Mouse (Mus musculus) layer of hippocampus, adult 18-20 months (tissue): Measurements from ENCODE around the gene Stx1b. TPM values are rescaled to one million over a fixed set of nuclear protein-coding genes. Genes with fewer than 3 reads are reported as not detected.
A peak's percentile ranks its signal among the peaks of the same experiment; 100 is the strongest.
"Not testable (repeated sequence)": the region's sequence is repeated elsewhere in the genome, so short reads cannot be mapped to it uniquely, and the experiment has no call there.

Source experiments
- DNase-seq, 2 experiments: peaks; one replicate each; pipeline ENCODE4 v3.0.0; 2022; ENCODE audit warnings: low spot score in 2 of 2
- total RNA-seq, 2 experiments: library from RNA; stranded (reverse); gene quantifications; 2 replicates each; pipeline ENCODE4 v1.2.3; 2021

The Stx1b gene
- total RNA-seq, 2 experiments from 2014 or later: 335 to 338 TPM

GRCm38 (mm10) chr7:127777474-127778266 lies 46.7 kb downstream of the Stx1b start:
- DNase-seq: peak in 1 of 2 experiments; percentile 34

DNA sequence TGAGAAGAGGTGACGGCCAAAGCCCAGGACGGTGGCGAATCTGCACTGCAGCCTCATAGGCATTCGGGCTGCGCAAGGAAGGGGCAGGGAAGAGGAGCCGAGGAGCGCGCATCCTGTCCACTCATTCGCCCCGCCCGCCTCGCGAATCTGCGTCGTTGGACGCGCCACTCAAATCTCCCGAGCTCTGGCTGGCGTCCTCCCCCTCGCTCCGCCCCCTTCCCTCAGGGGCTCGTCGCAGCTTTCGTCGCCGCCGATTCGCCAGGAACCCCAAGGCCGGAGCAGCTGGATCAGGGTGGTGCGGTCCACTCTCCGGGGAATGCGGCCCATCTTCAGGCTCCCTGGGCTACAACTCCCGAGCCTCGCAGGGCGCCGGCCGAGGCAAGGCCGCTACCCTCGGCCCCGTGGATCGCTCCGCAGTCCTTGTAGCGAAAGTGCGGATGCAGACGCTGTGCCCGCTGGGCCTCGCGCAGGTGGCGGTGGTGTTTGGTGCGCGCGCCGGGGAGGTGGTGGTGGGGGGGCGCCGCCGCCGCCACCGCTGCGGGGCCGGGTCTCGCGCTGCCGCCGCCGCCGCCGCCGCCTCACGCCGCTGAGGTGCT lies 47.4 kb downstream of the Stx1b start:
- peak; percentile 96 to 97 for DNase-seq

DNA sequence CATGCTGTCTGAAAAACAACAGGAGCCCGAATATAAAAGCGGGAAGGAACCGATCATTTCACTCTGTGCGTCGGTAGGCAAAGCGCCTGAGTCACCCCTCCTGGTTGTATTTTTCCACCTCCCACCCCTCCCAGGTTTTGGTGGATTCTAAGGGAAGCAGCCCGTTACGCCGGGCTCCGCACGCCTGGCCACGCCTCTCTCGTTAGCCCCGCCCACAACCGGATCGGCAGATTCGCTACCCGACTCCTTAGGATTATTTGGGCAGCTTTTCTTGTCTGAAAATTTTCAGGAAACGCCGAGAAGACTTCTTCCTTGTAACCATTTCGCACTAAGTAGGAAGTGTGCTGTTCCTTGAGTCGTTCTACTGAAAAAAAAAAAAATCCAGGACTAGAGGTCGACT lies 47.9 kb downstream of the Stx1b start, which contains the start of gene Setd1a:
Setd1a (plus strand) TSS at position 245 of the 400 bp plus-strand sequence.
- DNase-seq: peak; percentile 88 to 92

GRCm38 (mm10) chr7:127775837-127776236 lies 48.5 kb downstream of the Stx1b start:
- DNase-seq: not testable (repeated sequence)

GRCm38 (mm10) chr7:127773664-127774384 lies 50.5 kb downstream of the Stx1b start:
- DNase-seq: peak; percentile 53 to 78

DNA sequence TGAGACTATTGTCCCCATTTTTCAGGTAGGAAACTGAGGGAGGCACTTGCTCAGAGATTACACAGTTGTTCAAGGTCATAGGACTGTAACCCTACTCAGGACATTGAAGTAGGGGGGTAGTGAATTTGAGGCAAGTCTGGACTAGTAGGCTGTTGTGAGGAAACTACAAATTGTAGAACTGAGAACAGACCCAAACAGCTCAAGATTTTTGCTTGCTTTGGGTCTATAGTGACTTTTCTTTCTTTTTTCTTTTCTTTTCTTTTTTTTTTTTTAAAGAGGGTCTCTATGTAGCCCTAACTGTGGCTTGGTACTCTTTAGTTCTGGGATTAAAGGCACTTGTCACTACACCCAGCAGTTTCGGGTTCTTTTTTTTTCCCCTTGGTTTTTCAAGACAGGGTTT lies 51.8 kb downstream of the Stx1b start:
- no peak for DNase-seq

DNA sequence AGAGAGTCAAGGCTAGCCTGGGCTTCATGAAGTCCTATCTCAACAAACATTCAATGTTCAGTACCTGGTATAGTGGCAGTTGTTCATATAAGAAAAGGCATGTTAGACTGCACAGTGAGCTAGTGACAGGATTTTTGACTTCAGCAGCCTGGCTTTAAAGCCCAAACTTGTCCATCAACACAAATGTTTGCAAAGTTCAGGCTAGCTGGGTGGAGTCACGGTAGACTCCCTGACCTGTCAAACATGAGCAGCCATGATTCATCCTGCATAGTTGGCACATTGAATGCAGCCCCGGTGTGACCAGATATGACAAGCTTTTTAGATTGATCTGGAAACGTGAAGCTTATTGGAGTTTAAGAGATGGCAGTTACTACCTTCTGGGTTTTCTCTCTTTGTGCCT lies 52.3 kb downstream of the Stx1b start:
- no peak for DNase-seq

- peak; percentile 66 to 81 for DNase-seq
These were observed 53.1 kb downstream of the Stx1b start for GRCm38 (mm10) chr7:127771262-127771661.

DNA sequence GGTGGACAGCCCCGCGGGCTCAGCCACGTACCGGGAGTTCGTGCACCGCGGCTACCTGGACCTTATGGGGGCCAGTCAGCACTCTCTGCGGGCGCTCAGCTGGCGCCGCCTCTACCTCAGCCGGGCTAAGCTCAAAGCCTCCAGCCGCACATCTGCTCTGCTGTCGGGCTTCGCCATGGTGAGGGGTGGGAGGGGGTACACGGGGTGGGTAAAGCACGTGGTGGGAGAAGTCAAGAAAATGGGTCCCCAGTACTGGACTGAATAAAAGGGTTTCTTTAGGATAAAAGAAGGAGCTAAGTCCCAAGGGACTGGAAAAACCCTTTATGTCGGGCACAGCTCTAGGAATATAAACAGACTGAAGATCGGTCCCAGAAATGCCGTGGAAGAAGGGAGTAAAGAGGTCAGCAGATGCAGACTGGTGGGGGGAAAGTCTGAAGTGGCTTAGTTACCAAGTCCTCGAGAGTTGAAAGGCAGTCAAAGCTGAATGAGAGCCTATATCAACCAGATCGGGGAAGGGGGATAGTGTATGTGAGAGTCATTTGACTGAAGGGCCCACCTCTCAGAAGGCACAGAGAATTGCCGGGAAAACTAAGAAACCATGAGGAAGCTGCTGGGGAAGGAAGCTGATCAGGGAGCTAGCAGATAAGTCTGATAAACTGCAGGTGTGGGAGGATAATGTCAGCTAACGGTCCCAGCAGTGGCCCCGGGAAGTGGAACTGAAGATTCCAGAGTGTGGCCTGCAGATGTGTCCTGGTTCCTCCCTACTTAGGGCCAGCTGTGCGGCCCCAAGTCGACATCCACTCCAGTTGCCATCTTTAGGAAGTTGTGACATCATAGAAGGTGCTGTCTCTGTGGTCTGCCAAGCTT lies 54.1 kb downstream of the Stx1b start:
- no peak for DNase-seq

DNA sequence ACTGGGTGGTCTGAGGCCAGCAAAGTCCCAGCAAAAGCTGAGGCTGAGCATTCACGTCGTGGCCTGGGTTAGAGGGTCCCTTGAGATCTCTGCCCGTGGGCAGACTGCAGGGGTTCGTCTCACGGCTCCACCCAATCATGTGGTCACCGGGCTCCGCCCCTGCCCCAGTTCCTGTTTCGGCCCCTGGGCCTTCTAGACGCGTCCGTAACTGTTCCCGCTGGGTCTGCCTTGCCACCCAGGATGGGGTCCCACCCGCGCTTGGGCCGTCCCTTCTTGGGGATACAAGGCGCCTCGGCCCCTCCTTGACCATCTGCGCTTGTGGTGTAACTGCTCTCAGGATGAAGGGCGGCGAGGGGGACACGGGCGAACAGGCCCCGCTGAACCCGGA lies 54.7 kb downstream of the Stx1b start, which contains the start of gene Orai3:
Orai3 (plus strand) TSS at position 165 of the 388 bp plus-strand sequence.
- peak; percentile 82 to 83 for DNase-seq

GRCm38 (mm10) chr7:127768997-127769593 lies 55.3 kb downstream of the Stx1b start:
- peak; percentile 96 to 99 for DNase-seq

DNA sequence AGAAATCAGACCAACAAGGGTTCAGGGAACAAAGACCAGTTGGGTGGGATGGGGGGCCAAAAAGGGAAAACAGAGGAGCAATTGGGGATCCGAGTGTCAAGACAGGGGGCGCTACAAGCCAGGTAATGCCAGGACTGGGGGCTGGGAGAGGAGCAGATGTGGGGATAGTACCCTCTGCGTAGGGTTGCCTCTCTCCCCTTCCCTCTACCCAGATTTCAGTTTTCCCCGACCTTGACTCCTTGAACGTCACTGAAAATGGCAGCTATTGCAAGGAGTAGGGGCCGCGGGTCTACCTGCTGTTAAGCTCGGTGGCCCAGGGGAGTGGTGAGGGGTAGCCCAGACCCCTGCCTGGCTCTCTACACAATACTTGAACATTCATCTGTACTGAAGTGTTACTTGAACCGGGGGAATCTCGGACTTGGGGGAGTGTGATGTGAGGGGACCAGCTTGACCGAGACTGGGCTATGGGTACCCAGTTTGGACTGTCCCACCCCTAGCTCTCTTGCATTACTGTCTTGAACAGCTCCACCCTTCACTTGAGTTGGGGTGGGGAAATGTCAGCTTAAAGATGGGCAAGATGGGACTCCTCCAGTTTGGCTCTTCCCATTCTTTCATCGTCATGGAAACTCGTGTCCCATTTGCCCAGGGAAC lies 55.9 kb downstream of the Stx1b start:
- no peak for DNase-seq

DNA sequence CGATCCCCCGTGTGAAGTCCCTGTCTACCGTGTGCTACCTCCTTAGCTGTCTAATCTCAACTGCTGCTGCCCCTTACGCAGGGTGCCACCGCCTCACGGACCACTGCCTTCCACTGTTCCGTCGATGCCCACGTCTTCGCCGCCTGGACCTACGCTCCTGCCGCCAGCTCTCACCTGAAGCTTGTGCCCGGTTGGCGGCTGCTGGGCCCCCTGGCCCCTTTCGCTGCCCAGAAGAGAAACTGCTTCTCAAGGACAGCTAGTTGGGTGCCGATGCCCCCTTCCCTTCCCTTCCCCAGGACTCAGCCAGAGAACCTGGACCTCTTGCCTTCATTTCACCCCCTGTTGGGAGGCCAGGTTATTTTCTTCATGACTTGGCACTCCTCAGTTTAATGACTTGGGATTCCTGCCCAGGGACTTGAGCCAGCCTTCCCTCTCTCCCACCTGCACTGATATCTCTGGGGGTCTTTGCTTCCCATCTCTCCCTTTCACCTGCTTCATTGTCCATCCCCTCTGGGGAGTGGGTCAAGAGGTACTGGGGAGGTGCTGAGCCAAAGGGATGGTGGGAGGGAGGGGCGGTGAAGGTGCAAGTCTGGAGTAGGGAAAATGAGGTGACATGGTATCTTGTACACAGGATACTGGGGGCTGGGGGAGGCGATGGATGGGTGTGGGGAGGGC lies 56.5 kb downstream of the Stx1b start:
- no peak for DNase-seq

- no peak for DNase-seq
These were observed 57.3 kb downstream of the Stx1b start for GRCm38 (mm10) chr7:127766851-127767609.

DNA sequence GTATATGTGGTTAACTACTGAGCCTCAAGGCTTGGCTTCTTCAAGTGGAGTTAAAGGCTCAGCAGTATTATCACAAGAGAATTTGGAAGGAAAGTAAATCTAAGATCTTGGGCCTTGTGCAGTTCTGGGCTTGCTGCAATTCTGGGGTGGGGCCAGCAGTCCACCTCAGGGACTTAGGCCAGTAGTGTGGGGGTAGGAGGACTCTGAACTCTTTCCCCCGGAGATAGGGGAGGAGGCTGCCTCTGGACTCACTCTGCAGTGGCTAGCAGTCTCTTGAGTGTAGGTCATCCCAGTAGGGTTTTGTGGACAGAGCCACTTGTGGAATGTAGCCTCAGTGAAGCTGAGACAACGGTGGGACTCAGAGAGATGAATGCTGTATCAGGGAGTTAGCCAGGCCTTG lies 58.6 kb downstream of the Stx1b start:
- no peak for DNase-seq

DNA sequence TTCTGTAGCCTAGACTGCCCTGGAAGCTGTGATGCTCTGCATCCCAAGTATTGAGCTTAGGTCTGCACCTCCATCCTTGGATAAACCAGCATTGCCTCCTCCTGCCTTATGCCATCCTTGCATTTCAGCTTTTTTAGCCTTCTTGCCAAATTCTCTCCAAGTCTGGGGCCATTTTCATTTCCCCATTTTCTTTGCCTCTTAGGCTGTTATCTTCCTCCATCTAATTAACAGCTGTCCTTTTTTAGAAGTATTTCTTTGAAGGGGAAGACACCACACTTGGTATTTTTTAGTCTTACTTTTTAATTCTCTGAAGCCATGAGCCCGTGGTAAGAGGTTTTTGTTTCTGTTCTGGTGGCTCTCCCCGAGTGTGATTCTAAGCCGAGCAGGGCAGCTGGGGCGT lies 60.7 kb downstream of the Stx1b start:
- DNase-seq: no peak

DNA sequence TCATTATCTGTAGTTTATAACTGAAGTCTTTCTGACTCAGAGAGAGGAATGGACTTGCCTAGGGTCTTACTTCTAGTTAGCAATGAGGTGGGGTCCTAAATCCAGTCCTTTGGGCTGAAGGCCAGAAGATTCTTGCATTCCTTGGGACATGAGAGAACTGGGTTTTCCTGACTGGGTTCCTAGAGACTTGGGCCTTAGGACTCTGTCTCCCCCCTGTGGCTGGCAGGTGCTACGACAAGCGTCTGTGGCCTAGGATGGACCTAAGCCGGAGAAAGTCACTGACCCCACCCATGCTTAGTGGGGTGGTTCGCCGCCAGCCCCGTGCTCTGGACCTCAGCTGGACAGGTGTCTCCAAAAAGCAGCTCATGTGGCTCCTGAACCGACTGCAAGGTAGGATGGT lies 63.3 kb downstream of the Stx1b start:
- DNase-seq: peak in 1 of 2 experiments; percentile 63

DNA sequence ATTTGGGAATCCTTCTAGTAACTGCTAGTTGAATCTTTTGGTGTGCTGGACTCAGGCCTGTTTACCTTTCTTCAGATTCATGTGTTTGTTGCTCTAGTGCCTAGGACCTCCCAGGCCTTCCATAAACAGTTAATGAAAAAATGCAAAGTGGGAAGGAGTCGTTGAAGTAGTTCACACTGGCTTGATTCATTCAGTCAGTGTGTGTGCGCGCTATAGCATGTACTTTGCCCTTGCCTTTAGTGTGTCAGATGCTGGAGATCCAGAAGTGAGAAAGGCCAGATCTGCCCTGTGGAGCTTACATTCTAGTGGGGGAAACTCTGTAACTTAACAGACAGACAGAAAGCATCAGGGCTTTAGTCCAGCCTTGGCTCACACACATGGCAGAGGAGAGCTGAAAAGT lies 63.9 kb downstream of the Stx1b start:
- DNase-seq: no peak

- DNase-seq: no peak
These were observed 64.6 kb downstream of the Stx1b start for GRCm38 (mm10) chr7:127759716-127760115.
